In genomic region chr5:138947487-138947886, GRCm38 (mm10) we compare ENCODE assay signal across 10 mouse cellular contexts. TPM values are rescaled to one million over a fixed set of nuclear protein-coding genes. Genes with fewer than 3 reads are reported as not detected.
DNase-seq lines count a peak whose midpoint lies in the region; ATAC-seq and TF ChIP-seq lines count a peak whose summit lies in the region.
"Had no signal": no experiment of that assay in that cellular context is flagged by ENCODE, and none has a peak within 500 bp of the region (broad histone marks: within the 10 kb centered on the region; RNA-seq: fewer than 3 reads in every experiment).

No protein-coding gene starts in this region.

- H3K9ac ChIP-seq in heart, embryonic 14.5 days (ENCODE audit: low read length), result no peak overlapping the region
- H3K9ac ChIP-seq in lung, embryonic 14.5 days, result no peak overlapping the region
- no peak overlapping the region for H3K9ac ChIP-seq in embryonic facial prominence, embryonic 15.5 days
- no peak overlapping the region for H3K9ac ChIP-seq in stomach, embryonic 14.5 days (replicated peaks; ENCODE audit: low read depth, low read length)

- H3K4me2 ChIP-seq in heart, embryonic 14.5 days (ENCODE audit: low read length), result peak overlapping the region; percentile 51
- H3K4me2 ChIP-seq in lung, embryonic 14.5 days, result no peak overlapping the region; the same call in 1 of the 2 replicates
- H3K4me2 ChIP-seq in embryonic facial prominence, embryonic 15.5 days (replicated peaks), result no peak overlapping the region
- H3K4me2 ChIP-seq in stomach, embryonic 14.5 days (replicated peaks; ENCODE audit: low read depth, low read length), result no peak overlapping the region

- H3K27ac ChIP-seq in heart, embryonic 14.5 days (replicated peaks in 1 of 2; ENCODE audit: control insufficient read depth in 1 of 2, insufficient read depth in 1 of 2, low read depth in 2 of 2, low read length in 2 of 2), result peak overlapping the region; percentile 51 to 97
- H3K27ac ChIP-seq in lung, embryonic 14.5 days (ENCODE audit: low read depth), result no peak overlapping the region
- peak overlapping the region; percentile 31 for H3K27ac ChIP-seq in embryonic facial prominence, embryonic 15.5 days (replicated peaks)
- peak overlapping the region; percentile 16; the same call in 1 of the 2 replicates for H3K27ac ChIP-seq in stomach, embryonic 14.5 days (ENCODE audit: low read length)

- H3K4me1 ChIP-seq in heart, embryonic 14.5 days (ENCODE audit: control insufficient read depth in 2 of 2, insufficient read depth in 2 of 2, low read length in 2 of 2), result peaks cover 38% of the 10 kb centered on the region in 2 experiments
- H3K4me1 ChIP-seq in lung, embryonic 14.5 days (ENCODE audit: insufficient read depth), result peaks cover 30% of the 10 kb centered on the region
- peaks cover 31% of the 10 kb centered on the region for H3K4me1 ChIP-seq in embryonic facial prominence, embryonic 15.5 days
- peaks cover 28% of the 10 kb centered on the region for H3K4me1 ChIP-seq in stomach, embryonic 14.5 days (ENCODE audit: control insufficient read depth, insufficient read depth, low read length)

- no peak for DNase-seq in heart, postnatal 14 days
- DNase-seq in lung, embryonic 14.5 days, result no peak
- no peak for DNase-seq in lung, postnatal 4 days
- no peak for DNase-seq in thymus, postnatal 0 days (ENCODE audit: low spot score)
- DNase-seq: right cerebral cortex, postnatal 25 days had no signal

- H3K4me3 ChIP-seq in heart, embryonic 14.5 days (ENCODE audit: control insufficient read depth in 1 of 2, insufficient read depth in 1 of 2, low read depth in 1 of 2, low read length in 2 of 2), result no peak overlapping the region
- no peak overlapping the region for H3K4me3 ChIP-seq in lung, embryonic 14.5 days (ENCODE audit: low read depth, low read length)
- no peak overlapping the region for H3K4me3 ChIP-seq in embryonic facial prominence, embryonic 15.5 days (replicated peaks)
- H3K4me3 ChIP-seq in stomach, embryonic 14.5 days (ENCODE audit: low read depth, low read length), result no peak overlapping the region

- H3K9me3 ChIP-seq in heart, embryonic 14.5 days (ENCODE audit: control insufficient read depth, low read length), result no peaks in the 10 kb centered on the region
- H3K9me3 ChIP-seq in lung, embryonic 14.5 days (ENCODE audit: low read depth, low read length), result no peaks in the 10 kb centered on the region
- no peaks in the 10 kb centered on the region for H3K9me3 ChIP-seq in embryonic facial prominence, embryonic 15.5 days (replicated peaks)
- H3K9me3 ChIP-seq in stomach, embryonic 14.5 days (ENCODE audit: control insufficient read depth, low read depth, low read length), result no peaks in the 10 kb centered on the region

- no peak for TF ChIP-seq CTCF in lung, embryonic 14.5 days (IDR thresholded peaks at IDR 0.05; ENCODE audit: low read depth)

- no peaks in the 10 kb centered on the region for H3K27me3 ChIP-seq in heart, embryonic 14.5 days (ENCODE audit: control insufficient read depth, insufficient read depth, low read length)
- no peaks in the 10 kb centered on the region for H3K27me3 ChIP-seq in lung, embryonic 14.5 days (ENCODE audit: insufficient read depth, low read length)
- peaks cover 2% of the 10 kb centered on the region for H3K27me3 ChIP-seq in embryonic facial prominence, embryonic 15.5 days
- H3K27me3 ChIP-seq in stomach, embryonic 14.5 days (ENCODE audit: control insufficient read depth, insufficient read depth, low read length), result no peaks in the 10 kb centered on the region

- WGBS in heart, embryonic 14.5 days, result 77% methylated on average over 5 of the region's 5 CpGs
- 68% methylated on average over 5 of the region's 5 CpGs for WGBS in lung, embryonic 14.5 days
- WGBS in embryonic facial prominence, embryonic 15.5 days, result 70% methylated on average over 5 of the region's 5 CpGs
- WGBS in stomach, embryonic 14.5 days, result 79% methylated on average over 5 of the region's 5 CpGs

- intact Hi-C loops in heart, postnatal 14 days (cut with DNase I), result no loop called here

- no peaks in the 10 kb centered on the region for H3K36me3 ChIP-seq in heart, embryonic 14.5 days (ENCODE audit: control insufficient read depth, insufficient read depth, low read length)
- H3K36me3 ChIP-seq in lung, embryonic 14.5 days (ENCODE audit: insufficient read depth), result no peaks in the 10 kb centered on the region
- H3K36me3 ChIP-seq in embryonic facial prominence, embryonic 15.5 days, result no peaks in the 10 kb centered on the region
- no peaks in the 10 kb centered on the region for H3K36me3 ChIP-seq in stomach, embryonic 14.5 days (ENCODE audit: control insufficient read depth, insufficient read depth, low read length)

- no peak for ATAC-seq in heart, embryonic 14.5 days (ENCODE audit: insufficient number of reproducible peaks, insufficient read depth, low FRiP score, low read depth)
- 0 out of 2 replicates have a peak, but pooled peaks have one; percentile 8 for ATAC-seq in lung, embryonic 14.5 days (ENCODE audit: insufficient read depth)
- ATAC-seq in embryonic facial prominence, embryonic 15.5 days (ENCODE audit: insufficient number of reproducible peaks, low FRiP score, low TSS enrichment, low read depth), result no peak
- no peak for ATAC-seq in stomach, embryonic 14.5 days (ENCODE audit: insufficient number of reproducible peaks, insufficient read depth, low FRiP score, low read depth)
- ATAC-seq: inflammation-experienced regulatory T-cells, adult 6 months; midbrain, embryonic 16.5 days had no signal

RNA-seq across cellular contexts. Expression of gene Pdgfa, which starts 49.7 kb away (rescaled TPM):
- 51.5 and 53.3 TPM in 2 replicates for polyA plus RNA-seq in heart, embryonic 14.5 days (2014; fragmentation: Nextera tagmentation; extraction: Ambion mirVana)
- total RNA-seq in heart, postnatal 14 days (2021), result 10 to 100 TPM; 25.6 to 27.9 TPM
- 40.9 and 46.0 TPM in 2 replicates for polyA plus RNA-seq in lung, embryonic 14.5 days (2014; fragmentation: Nextera tagmentation; extraction: Ambion mirVana)
- polyA plus RNA-seq in embryonic facial prominence, embryonic 15.5 days (2015; fragmentation: Nextera tagmentation; extraction: Ambion mirVana), result 69.5 and 84.2 TPM in 2 replicates
- 61.2 and 66.6 TPM in 2 replicates for polyA plus RNA-seq in stomach, embryonic 14.5 days (2014; fragmentation: Nextera tagmentation; extraction: Ambion mirVana)
- polyA plus RNA-seq in thymus, postnatal 0 days (2015; fragmentation: Nextera tagmentation; extraction: Ambion mirVana), result 26.4 and 31.2 TPM in 2 replicates
